Mouse (Mus musculus) forebrain, embryonic 10.5 days (tissue): ENCODE results near the gene Lhfpl1. TPM values are rescaled to one million over a fixed set of nuclear protein-coding genes. Genes with fewer than 3 reads are reported as not detected.
"Not testable (repeated sequence)": the region's sequence is repeated elsewhere in the genome, so short reads cannot be mapped to it uniquely, and the experiment has no call there.

ENCODE experiments used
- DNase-seq: peaks from one replicate; pipeline ENCODE4 v3.0.0-alpha.2; 2017; ENCODE audit warnings: low spot score; ENCODE audit errors: extremely low spot score
- H3K27ac ChIP-seq: fragments of 300-500 bp; sonication (generic); 2 replicates; pipeline ENCODE4 v1.5.1; 2016; ENCODE audit warnings: mild to moderate bottlenecking
- H3K27me3 ChIP-seq: fragments of 300-500 bp; sonication (generic); 2 replicates; pipeline ENCODE4 v1.6.1; 2016; ENCODE audit warnings: mild to moderate bottlenecking; ENCODE audit not compliant: poor library complexity, severe bottlenecking
- H3K36me3 ChIP-seq: fragments of 300-500 bp; sonication (generic); replicated peaks from 2 replicates; pipeline ENCODE4 v1.6.1; 2016; ENCODE audit warnings: mild to moderate bottlenecking, moderate library complexity
- H3K4me1 ChIP-seq: fragments of 300-500 bp; sonication (generic); 2 replicates; pipeline ENCODE4 v1.6.1; 2016
- H3K4me3 ChIP-seq: fragments of 300-500 bp; sonication (generic); 2 replicates; pipeline ENCODE4 v1.5.1; 2016; ENCODE audit warnings: mild to moderate bottlenecking, moderate library complexity
- H3K9me3 ChIP-seq: fragments of 300-500 bp; sonication (generic); 2 replicates; pipeline ENCODE4 v1.6.1; 2016; ENCODE audit warnings: mild to moderate bottlenecking, moderate library complexity
- WGBS: fragments of 180-500 bp; shearing (Covaris S2); methylation state at CpG from one replicate; pipeline ENCODE4 v1.1.7; 2016; 5-methylcytosine and 5-hydroxymethylcytosine counted together
- polyA plus RNA-seq: library from polyadenylated mRNA; unstranded; fragments of >200 nt; fragmentation: Nextera tagmentation; extraction: Ambion mirVana; gene quantifications from 2 replicates; pipeline ENCODE4 v1.2.1, GENCODE M21; 2016

Lhfpl1 gene
- polyA plus RNA-seq: 0.35 and 0.42 TPM in 2 replicates

GRCm38 (mm10) chrX:145348377-145349203, at the start of gene Lhfpl1:
TSS of gene Lhfpl1 (minus strand) at chrX:145349089.
- H3K4me1 ChIP-seq: peaks cover 5% of the 10 kb centered on the region; the same call in 1 of the 2 replicates
- peaks cover 36% of the 10 kb centered on the region for H3K27me3 ChIP-seq
- H3K27ac ChIP-seq: no peak within 1 kb of the TSS
- H3K9me3 ChIP-seq: no peaks in the 10 kb centered on the region
- H3K4me3 ChIP-seq: no peak within 1 kb of the TSS
- no peak for DNase-seq
- H3K36me3 ChIP-seq: no peaks in the 10 kb centered on the region
- WGBS: 41% methylated on average over 7 of the region's 7 CpGs

- 82% methylated on average over 5 of the region's 5 CpGs for WGBS
- Histone ChIP-seq H3K36me3 (no peaks in the 10 kb centered on the region), H3K4me3 (no peak overlapping the region), H3K27ac (no peak overlapping the region), H3K27me3 (peaks cover 39% of the 10 kb centered on the region), H3K9me3 (no peaks in the 10 kb centered on the region), H3K4me1 (no peaks in the 10 kb centered on the region)
- no peak for DNase-seq
These were observed 22.9 kb upstream of the Lhfpl1 start for GRCm38 (mm10) chrX:145371839-145372238.

- H3K36me3 ChIP-seq: no peaks in the 10 kb centered on the region
- peaks cover 13% of the 10 kb centered on the region for H3K27me3 ChIP-seq
- no peak overlapping the region for H3K27ac ChIP-seq
- H3K4me1 ChIP-seq: no peaks in the 10 kb centered on the region
- no peaks in the 10 kb centered on the region for H3K9me3 ChIP-seq
- no peak overlapping the region for H3K4me3 ChIP-seq
- 91% methylated on average over 4 of the region's 4 CpGs for WGBS
- DNase-seq: no peak
These were observed 13.6 kb upstream of the Lhfpl1 start for GRCm38 (mm10) chrX:145362527-145362926.

GRCm38 (mm10) chrX:145342402-145342801, 6.5 kb downstream of the Lhfpl1 start:
- Histone ChIP-seq H3K27me3 (peaks cover 33% of the 10 kb centered on the region), H3K9me3 (no peaks in the 10 kb centered on the region), H3K27ac (no peak overlapping the region), H3K4me3 (no peak overlapping the region), H3K36me3 (no peaks in the 10 kb centered on the region), H3K4me1 (no peaks in the 10 kb centered on the region)
- no peak for DNase-seq
- WGBS: 88% methylated on average over 2 of the region's 2 CpGs

GRCm38 (mm10) chrX:145336141-145336540, 12.7 kb downstream of the Lhfpl1 start:
- H3K27ac ChIP-seq: no peak overlapping the region
- 86% methylated on average over 1 of the region's 1 CpGs for WGBS
- no peaks in the 10 kb centered on the region for H3K4me1 ChIP-seq
- DNase-seq: no peak
- no peaks in the 10 kb centered on the region for H3K36me3 ChIP-seq
- no peak overlapping the region for H3K4me3 ChIP-seq
- peaks cover 26% of the 10 kb centered on the region for H3K27me3 ChIP-seq
- H3K9me3 ChIP-seq: no peaks in the 10 kb centered on the region

- no peak overlapping the region for H3K4me3 ChIP-seq
- no peaks in the 10 kb centered on the region for H3K4me1 ChIP-seq
- H3K27ac ChIP-seq: no peak overlapping the region
- H3K27me3 ChIP-seq: peaks cover 4% of the 10 kb centered on the region
- WGBS: 84% methylated on average over 1 of the region's 1 CpGs
- no peaks in the 10 kb centered on the region for H3K36me3 ChIP-seq
- DNase-seq: no peak
- no peaks in the 10 kb centered on the region for H3K9me3 ChIP-seq
These were observed 40.3 kb downstream of the Lhfpl1 start for GRCm38 (mm10) chrX:145308555-145308954.

- H3K27me3 ChIP-seq: peaks cover 4% of the 10 kb centered on the region
- 21% methylated on average over 2 of the region's 2 CpGs for WGBS
- H3K36me3 ChIP-seq: no peaks in the 10 kb centered on the region
- no peak overlapping the region for H3K27ac ChIP-seq
- peak; percentile 14 for DNase-seq
- H3K9me3 ChIP-seq: no peaks in the 10 kb centered on the region
- H3K4me3 ChIP-seq: no peak overlapping the region
- no peaks in the 10 kb centered on the region for H3K4me1 ChIP-seq
These were observed 41.7 kb downstream of the Lhfpl1 start for GRCm38 (mm10) chrX:145307174-145307573.

- H3K27ac ChIP-seq, H3K9me3 ChIP-seq, DNase-seq, H3K27me3 ChIP-seq, H3K36me3 ChIP-seq, H3K4me3 ChIP-seq, H3K4me1 ChIP-seq: not testable (repeated sequence)
These were observed 48.7 kb downstream of the Lhfpl1 start for GRCm38 (mm10) chrX:145300232-145300631.

GRCm38 (mm10) chrX:145272209-145272608, 76.7 kb downstream of the Lhfpl1 start:
- Histone ChIP-seq H3K27ac (no peak overlapping the region), H3K4me3 (no peak overlapping the region), H3K4me1 (no peaks in the 10 kb centered on the region), H3K9me3 (no peaks in the 10 kb centered on the region), H3K36me3 (no peaks in the 10 kb centered on the region), H3K27me3 (peaks cover 13% of the 10 kb centered on the region; the same call in 1 of the 2 replicates)
- no peak for DNase-seq
- WGBS: 85% methylated on average over 3 of the region's 3 CpGs

GRCm38 (mm10) chrX:145271768-145272167, 77.1 kb downstream of the Lhfpl1 start:
- no peaks in the 10 kb centered on the region for H3K4me1 ChIP-seq
- no peak overlapping the region for H3K4me3 ChIP-seq
- H3K36me3 ChIP-seq: no peaks in the 10 kb centered on the region
- peaks cover 13% of the 10 kb centered on the region; the same call in 1 of the 2 replicates for H3K27me3 ChIP-seq
- 70% methylated on average over 4 of the region's 4 CpGs for WGBS
- no peaks in the 10 kb centered on the region for H3K9me3 ChIP-seq
- no peak for DNase-seq
- H3K27ac ChIP-seq: no peak overlapping the region

- H3K4me1 ChIP-seq: no peaks in the 10 kb centered on the region
- H3K27ac ChIP-seq: no peak overlapping the region
- DNase-seq: no peak
- no peaks in the 10 kb centered on the region for H3K36me3 ChIP-seq
- no peak overlapping the region for H3K4me3 ChIP-seq
- WGBS: 64% methylated on average over 5 of the region's 5 CpGs
- H3K27me3 ChIP-seq: peaks cover 27% of the 10 kb centered on the region
- no peaks in the 10 kb centered on the region for H3K9me3 ChIP-seq
These were observed 87.1 kb downstream of the Lhfpl1 start for GRCm38 (mm10) chrX:145261803-145262202.
